Mouse (Mus musculus) CH12.LX (cell line): ENCODE results near the gene Alg12. TPM values are rescaled to one million over a fixed set of nuclear protein-coding genes. Genes with fewer than 3 reads are reported as not detected.

Experiments used
- DNase-seq: peaks from one replicate; pipeline ENCODE4 v3.0.0-alpha.2; 2013; ENCODE audit errors: extremely low read depth
- H3K27ac ChIP-seq: 2 replicates; pipeline ENCODE4 v1.5.1; 2012; ENCODE audit warnings: low read depth, mild to moderate bottlenecking, control low read depth, moderate library complexity; ENCODE audit not compliant: insufficient read depth
- H3K27me3 ChIP-seq: replicated peaks from 2 replicates; pipeline ENCODE3; 2012; ENCODE audit warnings: inconsistent platforms
- H3K36me3 ChIP-seq, 2 experiments: replicated peaks in 1 of 2; 2 replicates each; pipeline versions ENCODE3 to v1.6.1; 2012; ENCODE audit warnings: inconsistent platforms in 1 of 2, low read length in 1 of 2, mild to moderate bottlenecking in 1 of 2, mixed read lengths in 1 of 2, moderate library complexity in 1 of 2; ENCODE audit not compliant: control insufficient read depth in 1 of 2, insufficient read depth in 1 of 2
- H3K4me1 ChIP-seq, 2 experiments: 2 replicates each; pipeline ENCODE4 v1.6.1; 2012; ENCODE audit warnings: inconsistent platforms in 1 of 2, moderate library complexity in 1 of 2; ENCODE audit not compliant: insufficient read depth in 2 of 2, control insufficient read depth in 1 of 2
- H3K4me2 ChIP-seq: 2 replicates; pipeline ENCODE4 v1.6.1; 2012; ENCODE audit warnings: low read depth, mild to moderate bottlenecking, control low read depth; ENCODE audit not compliant: poor library complexity, insufficient read depth, severe bottlenecking
- H3K4me3 ChIP-seq, 3 experiments: fragments of 150-350 bp in 1 of 3; sonication (generic) in 1 of 3; replicated peaks in 1 of 3; 2 replicates each; pipeline versions ENCODE3 to v1.5.1; 2011 to 2012; ENCODE audit warnings: low read depth in 2 of 3, low read length in 2 of 3, mild to moderate bottlenecking in 2 of 3, moderate library complexity in 2 of 3, control low read depth in 1 of 3, improper control_type of control experiment in 1 of 3, inconsistent platforms in 1 of 3, mixed read lengths in 1 of 3; ENCODE audit not compliant: poor library complexity in 1 of 3
- H3K79me2 ChIP-seq: replicated peaks from 2 replicates; pipeline ENCODE4 v1.6.1; 2012; ENCODE audit warnings: mild to moderate bottlenecking, moderate library complexity; ENCODE audit not compliant: control insufficient read depth, poor library complexity, insufficient read depth, severe bottlenecking; ENCODE audit errors: extremely low read depth
- H3K9ac ChIP-seq: 2 replicates; pipeline ENCODE4 v1.6.1; 2012; ENCODE audit warnings: low read depth, mild to moderate bottlenecking, control low read depth, moderate library complexity; ENCODE audit not compliant: insufficient read depth
- H3K9me3 ChIP-seq: replicated peaks from 2 replicates; pipeline ENCODE3; 2012; ENCODE audit warnings: low read length, inconsistent platforms, mixed read lengths
- CHD1 ChIP-seq: IDR thresholded peaks from 2 replicates; pipeline ENCODE4 v1.6.1; 2012; ENCODE audit warnings: low read depth, low read length, improper control_type of control experiment, inconsistent platforms
- CTCF ChIP-seq, 2 experiments: IDR thresholded peaks in 1 of 2; conservative IDR thresholded peaks in 1 of 2; 2 replicates each; pipeline ENCODE4 v1.5.1; 2011 to 2012; ENCODE audit warnings: low read depth in 2 of 2, low read length in 2 of 2, improper control_type of control experiment in 1 of 2, inconsistent platforms in 1 of 2, mild to moderate bottlenecking in 1 of 2, moderate library complexity in 1 of 2
- ELF1 ChIP-seq: IDR thresholded peaks from 2 replicates; pipeline ENCODE4 v1.6.1; 2014; ENCODE audit warnings: low read depth, mild to moderate bottlenecking, inconsistent platforms, low read length, improper control_type of control experiment
- EP300 ChIP-seq: IDR thresholded peaks from 2 replicates; pipeline ENCODE4 v1.6.1; 2011; ENCODE audit warnings: low read length, improper control_type of control experiment
- ETS1 ChIP-seq: conservative IDR thresholded peaks from 2 replicates; pipeline ENCODE4 v1.6.1; 2012; ENCODE audit warnings: low read depth, mild to moderate bottlenecking, inconsistent platforms, low read length, improper control_type of control experiment, moderate library complexity
- GABPA ChIP-seq: IDR thresholded peaks from 2 replicates; pipeline ENCODE4 v1.6.1; 2012; ENCODE audit warnings: low read depth, low read length, improper control_type of control experiment, inconsistent platforms; ENCODE audit not compliant: insufficient replicate concordance
- IRF4 ChIP-seq: IDR thresholded peaks from 2 replicates; pipeline ENCODE4 v1.6.1; 2014; ENCODE audit warnings: low read depth, mild to moderate bottlenecking, inconsistent platforms, low read length, improper control_type of control experiment
- JUN ChIP-seq: IDR thresholded peaks from 2 replicates; pipeline ENCODE4 v1.6.1; 2011; ENCODE audit warnings: low read depth, mild to moderate bottlenecking, low read length, improper control_type of control experiment, moderate library complexity; ENCODE audit not compliant: insufficient read depth
- MAFK ChIP-seq: IDR thresholded peaks from 2 replicates; pipeline ENCODE4 v1.6.1; 2011; ENCODE audit warnings: low read length, improper control_type of control experiment; ENCODE audit not compliant: insufficient replicate concordance
- MAZ ChIP-seq: IDR thresholded peaks from 2 replicates; pipeline ENCODE4 v1.6.1; 2012; ENCODE audit warnings: low read depth, mild to moderate bottlenecking, inconsistent platforms, low read length, improper control_type of control experiment, moderate library complexity
- MEF2A ChIP-seq: IDR thresholded peaks from 2 replicates; pipeline ENCODE4 v1.6.1; 2014; ENCODE audit warnings: low read depth, mild to moderate bottlenecking, inconsistent platforms, low read length, improper control_type of control experiment, borderline replicate concordance
- MYC ChIP-seq: IDR thresholded peaks from 2 replicates; pipeline ENCODE4 v1.6.1; 2011; ENCODE audit warnings: low read depth, mild to moderate bottlenecking, improper control_type of control experiment, low read length
- NELFE ChIP-seq: IDR thresholded peaks from 2 replicates; pipeline ENCODE4 v1.6.1; 2011; ENCODE audit warnings: low read depth, low read length, improper control_type of control experiment
- NRF1 ChIP-seq: IDR thresholded peaks from 2 replicates; pipeline ENCODE4 v1.6.1; 2014; ENCODE audit warnings: low read depth, mild to moderate bottlenecking, inconsistent platforms, low read length, improper control_type of control experiment, moderate library complexity
- PAX5 ChIP-seq: IDR thresholded peaks from 2 replicates; pipeline ENCODE4 v1.6.1; 2012; ENCODE audit warnings: low read length, inconsistent platforms, mixed read lengths
- POLR2AphosphoS2 ChIP-seq: IDR thresholded peaks from 2 replicates; pipeline ENCODE4 v1.6.1; 2011; ENCODE audit warnings: low read depth, low read length, improper control_type of control experiment
- RAD21 ChIP-seq: IDR thresholded peaks from 2 replicates; pipeline ENCODE4 v1.6.1; 2011; ENCODE audit warnings: low read depth, mild to moderate bottlenecking, low read length, improper control_type of control experiment, moderate library complexity
- SIN3A ChIP-seq: IDR thresholded peaks from 2 replicates; pipeline ENCODE4 v1.6.1; 2012; ENCODE audit warnings: low read length, improper control_type of control experiment, inconsistent platforms
- SMC3 ChIP-seq: IDR thresholded peaks from 2 replicates; pipeline ENCODE4 v1.6.1; 2011; ENCODE audit warnings: low read depth, low read length, improper control_type of control experiment
- TBP ChIP-seq: conservative IDR thresholded peaks from 2 replicates; pipeline ENCODE4 v1.6.1; 2011; ENCODE audit warnings: low read depth, low read length, improper control_type of control experiment
- TCF12 ChIP-seq: IDR thresholded peaks from 2 replicates; pipeline ENCODE4 v1.6.1; 2014; ENCODE audit warnings: low read depth, mild to moderate bottlenecking, inconsistent platforms, low read length, improper control_type of control experiment
- UBTF ChIP-seq: IDR thresholded peaks from 2 replicates; pipeline ENCODE4 v1.6.1; 2012; ENCODE audit warnings: low read depth, mild to moderate bottlenecking, inconsistent platforms, low read length, improper control_type of control experiment, moderate library complexity
- USF1 ChIP-seq: IDR thresholded peaks from 2 replicates; pipeline ENCODE4 v1.6.1; 2014; ENCODE audit warnings: low read depth, mild to moderate bottlenecking, inconsistent platforms, low read length, improper control_type of control experiment
- USF2 ChIP-seq: conservative IDR thresholded peaks from 2 replicates; pipeline ENCODE4 v1.6.1; 2011; ENCODE audit warnings: low read depth, low read length, improper control_type of control experiment
- ZC3H11A ChIP-seq: IDR thresholded peaks from 2 replicates; pipeline ENCODE4 v1.6.1; 2012; ENCODE audit warnings: low read depth, mild to moderate bottlenecking, inconsistent platforms, low read length, improper control_type of control experiment
- ZKSCAN1 ChIP-seq: IDR thresholded peaks from 2 replicates; pipeline ENCODE4 v1.6.1; 2012; ENCODE audit warnings: low read depth, inconsistent platforms, low read length, improper control_type of control experiment, borderline replicate concordance
- ZMIZ1 ChIP-seq: IDR thresholded peaks from 2 replicates; pipeline ENCODE4 v1.6.1; 2012; ENCODE audit warnings: low read depth, mild to moderate bottlenecking, inconsistent platforms, low read length, improper control_type of control experiment
- dilution Hi-C: fragments of 300-500 bp; cut with MboI; formaldehyde crosslinking; loops from 2 replicates; pipeline ENCODE4 v1.14.3; 2020; ENCODE audit warnings: low sequenced_read_pairs; ENCODE audit not compliant: extremely low pct_unique_long_range_greater_than_20kb, extremely low pct_ligation_motif_present
- in situ Hi-C: fragments of 300-500 bp; cut with MboI; formaldehyde crosslinking; loops from 3 replicates; pipeline ENCODE4 v1.14.3; 2019; ENCODE audit warnings: low sequenced_read_pairs, low pct_ligation_motif_present, low pct_unique_long_range_greater_than_20kb, mixed read lengths
- polyA plus RNA-seq: library from polyadenylated mRNA; unstranded; fragments of >175 nt; gene quantifications from 2 replicates; pipeline ENCODE4 v1.2.1, GENCODE M21; 2012; ENCODE audit warnings: low read depth; ENCODE audit not compliant: insufficient read length
- total RNA-seq, 2 experiments: library from RNA; depleted of rRNA; stranded (reverse); fragments of 300-350 nt in 1 of 2; fragments of >200 nt in 1 of 2; gene quantifications; 2 replicates each; pipeline ENCODE4 v1.2.3; 2012 to 2014

Alg12 gene
- total and polyA plus RNA-seq, 3 experiments = 8.1 to 10.3 (median 8.5) TPM

DNA sequence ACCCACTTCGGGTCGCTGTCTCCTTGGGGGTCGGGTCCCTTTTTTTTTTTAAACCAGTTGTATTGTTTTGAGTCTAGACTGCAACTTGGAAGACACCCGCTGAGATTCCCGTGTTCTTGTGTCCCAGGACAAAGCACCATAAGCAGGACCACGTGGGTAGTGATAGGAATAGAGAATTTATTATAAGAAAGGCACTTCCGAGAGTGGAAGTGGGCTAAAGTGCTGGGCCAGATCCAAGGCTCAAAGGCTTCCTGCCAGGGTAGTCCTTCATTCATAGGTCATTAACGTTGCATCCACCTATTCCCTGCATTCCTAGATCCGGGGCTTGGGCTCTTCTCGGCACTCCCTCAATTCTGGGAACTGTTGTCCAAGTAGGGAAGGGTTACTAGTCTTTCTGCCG is 18.9 kb upstream of the Alg12 start:
- no peak for DNase-seq
- in situ Hi-C loops (no loop called here), dilution Hi-C loops (no loop called here)
- H3K9ac ChIP-seq = peak overlapping the region; percentile 5
- no peaks in the 10 kb centered on the region for H3K36me3 ChIP-seq
- H3K4me2 ChIP-seq = peak overlapping the region; percentile 98
- no peak overlapping the region for H3K27ac ChIP-seq
- peak overlapping the region in 1 of 3 experiments; percentile 55 for H3K4me3 ChIP-seq
- no peak for TF ChIP-seq ZKSCAN1
- TF ChIP-seq CTCF (conservative IDR thresholded peaks at IDR 0.05 in 1 of 2, IDR thresholded peaks at IDR 0.05 in 1 of 2; ENCODE audit: low read depth in 2 of 2, low read length in 2 of 2) = no peak
- TF ChIP-seq MEF2A = no peak
- TF ChIP-seq PAX5 = no peak
- TF ChIP-seq NRF1 = no peak
- no peak for TF ChIP-seq ZMIZ1
- no peak for TF ChIP-seq RAD21
- no peak for TF ChIP-seq MAZ
- TF ChIP-seq CHD1 = no peak
- no peak for TF ChIP-seq USF1
- H3K79me2 ChIP-seq = no peaks in the 10 kb centered on the region
- H3K9me3 ChIP-seq = no peaks in the 10 kb centered on the region
- peaks cover 59% of the 10 kb centered on the region for H3K27me3 ChIP-seq
- H3K4me1 ChIP-seq = peaks cover 4 to 11% of the 10 kb centered on the region in 2 experiments

DNA sequence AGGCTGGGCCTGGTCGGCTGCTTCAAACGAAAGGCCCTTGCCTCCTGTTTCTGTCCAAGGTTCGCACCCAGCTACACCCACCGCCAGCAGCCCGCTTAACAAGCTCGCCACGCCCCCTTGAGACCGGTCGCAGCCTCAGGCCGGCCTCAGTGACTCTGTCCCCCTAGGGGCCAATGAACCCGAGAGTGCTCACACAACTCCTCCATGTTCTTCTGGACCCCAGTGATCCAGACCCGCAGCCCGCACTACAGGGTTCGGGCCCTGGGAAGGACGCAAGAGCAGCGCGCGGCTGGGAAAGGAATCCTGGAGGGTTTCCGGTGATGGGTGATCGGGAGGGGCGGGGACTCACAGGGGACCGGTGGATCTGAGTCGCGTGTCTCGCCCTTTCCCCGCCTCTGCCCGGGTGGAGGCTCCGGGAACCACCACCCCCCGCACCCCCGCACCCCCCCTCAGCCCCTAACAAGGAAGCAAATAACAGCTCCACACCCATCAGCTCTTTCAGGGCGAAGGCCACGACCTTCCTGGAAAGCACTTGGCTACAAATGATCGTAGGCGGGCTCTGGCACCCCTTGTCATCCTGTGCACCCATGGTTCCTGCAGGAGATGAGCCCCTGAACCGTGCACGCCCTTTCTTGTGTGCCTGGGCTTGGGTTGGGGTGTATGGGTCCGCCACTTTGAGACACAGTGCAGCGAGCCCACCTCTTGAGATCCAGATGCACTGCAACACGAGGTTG is 18.2 kb upstream of the Alg12 start:
- DNase-seq = peak; percentile 44
- peak overlapping the region; percentile 98 for H3K4me2 ChIP-seq

More for the DNA sequence above, 18.2 kb upstream of the Alg12 start:
- H3K36me3 ChIP-seq = no peaks in the 10 kb centered on the region
- no peaks in the 10 kb centered on the region for H3K9me3 ChIP-seq
- no peaks in the 10 kb centered on the region for H3K79me2 ChIP-seq
- TF ChIP-seq SIN3A (no peak; the same call in 1 of the 2 replicates), USF1 (no peak), TCF12 (0 out of 2 replicates have a peak, but pooled peaks have one; percentile 10), NRF1 (no peak), SMC3 (no peak), JUN (no peak), ELF1 (no peak), PAX5 (no peak), ETS1 (no peak), CTCF (conservative IDR thresholded peaks at IDR 0.05 in 1 of 2, IDR thresholded peaks at IDR 0.05 in 1 of 2; ENCODE audit: low read depth in 2 of 2, low read length in 2 of 2) (peak in 1 of 2 experiments; percentile 40; a peak in 2 of 4 replicates), ZC3H11A (no peak), POLR2AphosphoS2 (no peak), MYC (no peak), CHD1 (no peak), MAFK (no peak), MAZ (no peak), ZKSCAN1 (no peak), GABPA (no peak), TBP (no peak), ZMIZ1 (no peak), NELFE (no peak), RAD21 (no peak; the same call in 1 of the 2 replicates), UBTF (no peak), EP300 (no peak), USF2 (no peak), IRF4 (peak; percentile 11; the same call in 1 of the 2 replicates)
- TF ChIP-seq, all 38 proteins: peak for 3
- Histone ChIP-seq H3K4me3 (peak overlapping the region; percentile 45 to 55 (median 52)), H3K27me3 (peaks cover 57% of the 10 kb centered on the region), H3K27ac (no peak overlapping the region), H3K9ac (peak overlapping the region; percentile 5), H3K4me1 (peaks cover 4 to 11% of the 10 kb centered on the region in 2 experiments)
- in situ Hi-C loops (no loop called here), dilution Hi-C loops (no loop called here)
